Mouse (Mus musculus) bone marrow macrophage, adult 2 months (primary cell): Measurements from ENCODE around the gene Smim23. TPM values are rescaled to one million over a fixed set of nuclear protein-coding genes. Genes with fewer than 3 reads are reported as not detected.
A peak's percentile ranks its signal among the peaks of the same experiment; 100 is the strongest.

Experiments used
- H3K27ac ChIP-seq: 2 replicates; pipeline ENCODE4 v1.5.1; 2012; ENCODE audit warnings: low read depth, low read length; ENCODE audit not compliant: insufficient read depth
- H3K4me1 ChIP-seq: 2 replicates; pipeline ENCODE4 v1.6.1; 2012; ENCODE audit warnings: low read length; ENCODE audit not compliant: control insufficient read depth, insufficient read depth
- H3K4me3 ChIP-seq: 2 replicates; pipeline ENCODE4 v1.5.1; 2012; ENCODE audit warnings: mild to moderate bottlenecking, low read length, moderate library complexity; ENCODE audit not compliant: insufficient read depth
- CTCF ChIP-seq: IDR thresholded peaks from 2 replicates; pipeline ENCODE4 v1.5.1; 2012; ENCODE audit warnings: low read depth, mild to moderate bottlenecking, low read length, moderate library complexity
- POLR2A ChIP-seq: IDR thresholded peaks from 2 replicates; pipeline ENCODE4 v1.6.1; 2012; ENCODE audit warnings: mild to moderate bottlenecking, low read depth, low read length, borderline replicate concordance
- polyA plus RNA-seq: library from polyadenylated mRNA; stranded (reverse); fragments of >200 nt; gene quantifications from 2 replicates; pipeline ENCODE4 v1.2.4, GENCODE M21; 2012; ENCODE audit not compliant: missing spikeins, insufficient read depth, insufficient read length

The Smim23 gene
- polyA plus RNA-seq, 1 experiment: not detected

DNA sequence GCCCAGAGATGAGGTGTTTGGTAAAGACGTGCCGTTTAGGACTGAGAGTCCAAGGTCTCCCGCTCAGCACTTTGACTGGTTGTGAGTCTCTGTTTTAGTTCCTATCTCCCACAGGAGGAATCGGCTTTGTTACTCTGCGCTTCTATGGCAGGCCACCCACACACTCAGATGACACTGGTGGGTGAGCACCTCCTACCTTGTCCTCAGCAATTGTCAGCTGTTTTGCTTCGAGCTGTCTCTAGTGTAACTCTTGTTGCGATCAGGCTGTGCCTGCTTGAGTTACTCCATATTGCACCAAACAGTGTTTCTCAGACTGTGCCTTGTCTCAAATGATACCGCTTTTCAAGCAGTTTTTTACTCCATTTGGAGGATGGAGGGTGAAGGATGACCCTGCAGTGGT lies 10.1 kb downstream of the Smim23 start:
- Histone ChIP-seq H3K4me1 (no peaks in the 10 kb centered on the region), H3K27ac (no peak overlapping the region), H3K4me3 (no peak overlapping the region)
- TF ChIP-seq CTCF (no peak), POLR2A (no peak)

DNA sequence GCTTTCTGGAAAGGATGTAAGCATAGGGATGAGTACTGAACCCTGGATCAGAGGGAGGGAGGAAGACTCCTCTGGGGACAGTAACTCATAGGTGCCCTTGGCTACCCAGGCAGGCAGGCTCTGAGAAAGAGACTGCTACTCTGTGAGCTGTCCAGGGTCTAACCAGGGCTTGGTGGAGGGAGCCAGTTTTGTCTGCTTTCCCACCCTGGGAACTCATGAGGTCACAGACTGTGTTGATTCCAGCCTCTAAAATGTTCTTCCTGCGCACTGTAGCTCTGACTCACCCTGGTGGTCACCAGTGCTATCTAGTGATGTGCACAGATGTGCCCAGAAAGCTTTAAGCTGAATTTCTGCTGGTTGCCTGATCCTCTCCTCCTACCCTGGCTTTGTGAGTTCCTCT lies 15.3 kb downstream of the Smim23 start:
- Histone ChIP-seq H3K4me3 (no peak overlapping the region), H3K4me1 (no peaks in the 10 kb centered on the region)

DNA sequence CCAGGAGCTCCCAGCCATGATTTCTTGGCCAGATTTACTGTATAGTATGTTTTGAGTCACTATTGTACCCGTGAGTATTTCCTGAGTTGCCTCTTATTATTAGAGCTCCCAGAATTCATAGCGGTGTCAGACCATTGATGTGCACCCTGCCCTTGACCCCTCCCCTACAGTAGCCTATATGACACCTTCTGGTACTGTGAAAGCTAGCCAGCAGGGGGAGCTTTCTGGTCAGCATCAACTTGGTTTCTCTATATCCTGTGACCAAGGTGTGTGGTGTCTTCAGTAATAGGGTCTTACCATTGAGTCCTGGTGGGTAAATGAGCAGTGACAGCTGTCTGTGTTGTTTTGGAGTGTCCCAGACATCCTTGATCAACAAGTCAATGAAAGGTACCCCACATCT lies 18.4 kb downstream of the Smim23 start:
- Histone ChIP-seq H3K27ac (no peak overlapping the region), H3K4me1 (no peaks in the 10 kb centered on the region), H3K4me3 (no peak overlapping the region)
- TF ChIP-seq CTCF (0 out of 2 replicates have a peak, but pooled peaks have one; percentile 12), POLR2A (no peak)

More for the DNA sequence above, 15.3 kb downstream of the Smim23 start:
- no peak for TF ChIP-seq POLR2A
- TF ChIP-seq CTCF: no peak
- no peak overlapping the region for H3K27ac ChIP-seq

DNA sequence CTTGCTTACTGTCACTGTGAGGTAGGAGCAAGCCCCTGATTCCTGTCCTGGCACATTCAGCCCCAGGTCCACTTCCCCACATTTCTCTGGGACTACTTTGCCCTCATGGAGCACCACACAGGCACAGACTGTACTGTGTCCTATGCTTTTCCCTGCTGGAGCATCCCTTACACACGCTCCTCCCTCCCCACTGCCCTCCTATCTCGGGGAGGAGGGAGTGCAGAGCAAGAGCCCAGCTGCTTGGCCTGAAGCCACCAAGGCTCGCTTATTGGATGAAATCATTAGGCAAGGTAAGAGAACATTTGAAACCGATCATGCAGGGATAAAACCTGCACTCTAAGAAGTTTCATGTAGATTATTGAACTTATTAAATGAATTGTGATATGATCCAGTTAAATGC lies 20.7 kb downstream of the Smim23 start:
- Histone ChIP-seq H3K27ac (no peak overlapping the region), H3K4me3 (no peak overlapping the region), H3K4me1 (no peaks in the 10 kb centered on the region)
- TF ChIP-seq POLR2A: no peak
- TF ChIP-seq CTCF: no peak

DNA sequence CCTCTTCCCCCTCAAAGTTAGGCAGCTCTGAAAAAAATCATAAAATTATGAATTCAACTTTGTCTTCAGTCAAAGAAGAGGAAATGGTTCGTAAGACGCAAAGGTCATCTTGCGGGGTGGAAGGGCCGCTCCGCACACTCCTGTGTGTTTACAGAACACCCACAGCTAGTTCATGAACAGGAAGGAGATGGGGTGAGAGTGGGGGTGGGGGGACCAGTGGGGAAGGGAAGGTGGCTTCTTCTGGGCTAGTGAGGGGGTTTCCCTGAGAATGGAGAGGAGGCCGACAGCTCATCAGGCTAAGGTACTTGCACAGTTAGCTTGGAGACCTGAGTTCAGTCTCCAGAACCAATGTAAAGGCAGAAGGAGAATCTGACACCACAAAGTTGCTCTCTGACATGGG lies 22.7 kb downstream of the Smim23 start:
- no peak overlapping the region for H3K27ac ChIP-seq
- TF ChIP-seq POLR2A (no peak), CTCF (no peak)
- H3K4me1 ChIP-seq: no peaks in the 10 kb centered on the region
- H3K4me3 ChIP-seq: no peak overlapping the region

DNA sequence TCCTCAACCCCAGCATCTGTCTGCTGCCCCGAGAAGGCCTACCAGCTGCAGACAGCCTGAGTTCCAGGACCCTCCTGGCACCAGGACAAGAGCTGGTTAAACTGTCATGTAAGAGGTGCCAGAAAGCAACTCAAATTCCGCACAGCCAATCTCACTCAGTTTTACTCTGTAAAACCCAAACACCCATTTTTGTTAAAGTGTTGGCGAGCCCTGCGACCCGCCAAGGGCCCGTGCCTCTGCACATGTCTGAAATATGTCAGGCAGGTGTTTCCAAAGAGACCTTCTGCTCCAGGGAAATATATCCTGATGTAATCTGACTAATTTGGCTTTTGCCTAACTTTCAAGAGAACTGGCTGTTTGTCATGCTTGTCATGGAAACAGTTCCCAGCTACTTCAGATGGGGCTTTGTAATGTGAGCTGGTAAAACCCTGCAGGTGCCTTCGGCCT lies 23.5 kb downstream of the Smim23 start:
- Histone ChIP-seq H3K27ac (no peak overlapping the region), H3K4me1 (no peaks in the 10 kb centered on the region), H3K4me3 (no peak overlapping the region)
- TF ChIP-seq POLR2A: no peak
- no peak for TF ChIP-seq CTCF

DNA sequence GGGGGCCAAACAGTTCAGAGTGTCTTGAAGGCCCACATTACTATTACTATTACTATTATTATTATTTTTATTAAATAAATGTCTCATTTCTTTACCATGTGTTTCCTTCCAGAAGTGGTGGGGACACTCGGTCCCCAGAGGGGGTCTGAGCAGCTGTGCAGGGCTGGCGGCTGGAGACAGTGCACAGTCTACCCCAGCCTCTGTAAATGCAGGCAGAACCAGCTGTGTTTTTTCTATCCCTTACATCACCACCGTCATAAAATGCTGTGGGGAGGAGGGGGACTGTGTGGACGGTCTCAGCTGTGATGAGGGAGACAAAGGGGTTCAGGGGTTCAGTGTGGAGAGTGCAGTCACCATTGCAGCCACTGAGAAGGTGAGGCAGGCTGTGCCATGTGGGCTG lies 26.0 kb downstream of the Smim23 start:
- Histone ChIP-seq H3K4me3 (no peak overlapping the region), H3K4me1 (no peaks in the 10 kb centered on the region), H3K27ac (no peak overlapping the region)
- TF ChIP-seq POLR2A (no peak), CTCF (no peak)

DNA sequence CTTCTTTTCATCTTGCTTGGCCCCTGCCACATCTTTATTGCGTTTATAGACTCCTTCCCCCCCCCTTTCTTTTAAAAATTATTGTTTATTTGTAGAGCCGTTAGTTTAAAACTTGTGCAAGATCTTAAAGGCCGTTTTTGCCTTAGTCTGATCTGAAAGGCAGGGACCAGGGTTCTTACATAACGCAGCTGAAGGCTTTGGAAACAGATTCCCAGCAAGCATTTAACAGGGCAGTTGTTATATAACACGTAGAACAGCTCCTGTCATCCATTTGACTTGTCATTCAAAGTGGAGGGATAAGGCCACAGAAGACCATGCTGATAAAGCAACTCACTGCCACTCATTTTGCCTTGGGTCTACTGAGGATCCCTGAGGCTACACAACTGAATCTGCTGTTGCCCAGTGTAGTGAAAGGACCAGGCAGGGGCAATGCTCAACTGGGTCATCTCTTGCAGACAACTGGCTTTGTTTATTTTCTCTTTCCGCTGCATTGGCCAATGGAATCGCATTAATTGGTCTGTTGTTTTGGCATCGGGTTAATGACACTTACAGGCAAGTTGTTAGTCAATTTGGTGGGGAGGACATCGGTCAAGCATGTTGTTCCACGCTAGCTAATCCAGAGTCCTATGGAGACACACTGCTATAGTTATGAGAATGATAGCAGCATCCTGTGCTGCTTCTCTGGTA lies 29.5 kb downstream of the Smim23 start:
- no peak for TF ChIP-seq CTCF
- H3K4me1 ChIP-seq: no peaks in the 10 kb centered on the region
- H3K27ac ChIP-seq: no peak overlapping the region
- H3K4me3 ChIP-seq: no peak overlapping the region

DNA sequence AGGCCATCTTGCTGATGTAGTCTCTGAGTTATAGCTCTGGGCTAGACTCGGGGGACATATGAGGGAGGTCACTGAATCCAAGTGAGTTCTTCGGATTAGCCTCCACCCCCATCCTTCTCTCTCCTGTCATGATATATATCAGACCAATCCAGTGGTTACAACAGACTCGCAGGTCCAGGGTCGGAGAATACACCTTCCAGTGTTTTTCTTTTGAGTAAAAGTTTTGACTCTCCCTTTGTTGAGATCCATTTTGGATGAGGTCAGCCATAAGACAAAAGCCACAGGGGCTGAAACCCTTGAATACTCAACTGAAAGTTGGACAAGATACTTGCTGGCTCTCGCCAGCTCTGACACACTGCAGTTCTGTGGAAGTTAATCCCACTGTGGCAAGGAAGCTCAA lies 38.2 kb downstream of the Smim23 start:
- H3K4me3 ChIP-seq: no peak overlapping the region
- H3K27ac ChIP-seq: no peak overlapping the region
- H3K4me1 ChIP-seq: no peaks in the 10 kb centered on the region
- TF ChIP-seq POLR2A: no peak
- TF ChIP-seq CTCF: no peak

DNA sequence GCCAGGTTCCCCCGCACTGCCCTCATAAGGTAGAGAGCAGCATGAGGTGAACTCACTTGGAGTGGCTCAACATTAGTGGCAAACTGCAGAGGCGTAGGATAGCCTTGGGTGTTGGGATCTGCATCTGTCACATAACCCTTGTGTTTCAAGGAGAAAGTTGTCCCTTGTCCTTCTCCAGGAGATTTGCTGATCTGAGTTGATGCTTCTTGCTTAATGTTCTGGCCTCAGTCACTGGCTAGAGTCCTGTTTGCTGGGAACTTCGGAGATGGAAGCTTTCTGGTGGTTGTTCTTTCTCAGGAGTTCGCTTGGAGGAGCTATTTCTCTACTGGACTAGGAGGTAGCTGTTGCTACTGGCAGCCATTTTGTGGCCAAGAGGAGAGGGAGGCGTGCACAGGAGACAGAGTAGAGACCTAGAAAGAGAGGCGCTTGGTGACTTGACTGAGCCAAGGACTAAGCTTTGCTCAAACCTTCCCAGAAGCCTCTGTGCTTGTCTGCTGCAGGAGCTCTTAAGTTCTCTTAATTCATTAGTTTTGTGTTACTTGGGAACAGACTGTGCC lies 38.7 kb downstream of the Smim23 start:
- TF ChIP-seq POLR2A (no peak), CTCF (no peak)
- Histone ChIP-seq H3K4me3 (no peak overlapping the region), H3K27ac (no peak overlapping the region), H3K4me1 (no peaks in the 10 kb centered on the region)

DNA sequence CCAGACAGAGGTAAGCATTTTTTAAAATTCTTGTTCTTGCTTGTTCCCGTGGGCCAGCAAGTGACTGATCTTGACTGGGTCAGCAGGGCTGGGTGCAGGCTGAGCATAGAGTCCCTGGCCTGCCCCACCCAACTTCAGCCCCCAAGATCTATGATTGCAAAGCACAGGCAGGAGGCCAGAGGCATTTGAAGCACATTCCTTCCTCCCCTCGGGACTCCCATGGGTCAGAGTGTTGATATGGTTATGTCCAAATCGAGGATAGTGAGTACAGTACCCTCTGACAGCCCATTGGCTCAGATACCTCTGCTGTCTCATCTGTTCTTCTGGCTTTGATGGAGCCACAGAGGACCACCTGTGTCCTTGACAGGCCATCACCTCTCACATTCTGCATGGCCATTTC lies 41.7 kb downstream of the Smim23 start:
- Histone ChIP-seq H3K4me1 (no peaks in the 10 kb centered on the region), H3K4me3 (no peak overlapping the region), H3K27ac (no peak overlapping the region)
- TF ChIP-seq POLR2A (no peak), CTCF (no peak)
